Mouse (Mus musculus) cerebellum, adult 2 months (tissue): ENCODE measurements around the gene Aif1l.

Experiments used
- CTCF ChIP-seq: fragments of 200-500 bp; IDR thresholded peaks from 2 replicates; pipeline ENCODE4 v1.5.1; 2011; ENCODE audit warnings: low read depth, mild to moderate bottlenecking, control low read depth, low read length, moderate library complexity, borderline replicate concordance; ENCODE audit not compliant: insufficient read depth
- POLR2A ChIP-seq: fragments of 200-500 bp; IDR thresholded peaks from 2 replicates; pipeline ENCODE4 v1.6.1; 2011; ENCODE audit warnings: low read length, control low read depth, borderline replicate concordance; ENCODE audit not compliant: insufficient read depth

- TF ChIP-seq CTCF (no peak), POLR2A (no peak)
Measured at GRCm38 (mm10) chr2:32019704-32020103, 69.8 kb downstream of the Aif1l start.
